Mouse (Mus musculus) c-Kit-positive CD71-positive TER-119-positive erythroid progenitor cells, embryonic 14.5 days (primary cell): ENCODE measurements at regions not wholly inside any gene's neighbourhood (a gene's known extent, or its start where the extent isn't known, plus 50 kb on each side); places are given as distances from the start of the nearest gene placed in this dataset.

Experiments used
- DNase-seq: peaks from one replicate; pipeline ENCODE4 v3.0.0-alpha.2; 2013; ENCODE audit warnings: low spot score

DNA sequence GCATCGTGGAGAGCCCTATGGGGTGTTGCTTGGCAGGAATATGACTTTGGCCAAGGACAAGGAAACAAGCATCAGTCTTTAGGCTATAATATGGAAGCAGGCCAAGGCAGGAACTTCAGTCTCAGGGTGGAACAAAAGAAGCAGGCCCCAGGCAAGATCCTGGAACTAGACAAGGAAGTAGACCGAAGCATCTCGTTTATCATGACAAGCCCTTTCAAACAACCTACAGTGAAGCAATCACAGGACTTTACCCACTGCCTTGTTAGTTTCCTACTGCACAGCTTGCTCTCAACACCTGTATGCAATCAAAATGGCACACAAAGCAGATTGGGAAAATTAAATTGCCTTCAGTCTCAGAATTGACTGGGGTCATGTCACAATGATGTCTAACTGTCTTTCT, 163.2 kb upstream of the Gulp1 start:
- DNase-seq: no peak

DNA sequence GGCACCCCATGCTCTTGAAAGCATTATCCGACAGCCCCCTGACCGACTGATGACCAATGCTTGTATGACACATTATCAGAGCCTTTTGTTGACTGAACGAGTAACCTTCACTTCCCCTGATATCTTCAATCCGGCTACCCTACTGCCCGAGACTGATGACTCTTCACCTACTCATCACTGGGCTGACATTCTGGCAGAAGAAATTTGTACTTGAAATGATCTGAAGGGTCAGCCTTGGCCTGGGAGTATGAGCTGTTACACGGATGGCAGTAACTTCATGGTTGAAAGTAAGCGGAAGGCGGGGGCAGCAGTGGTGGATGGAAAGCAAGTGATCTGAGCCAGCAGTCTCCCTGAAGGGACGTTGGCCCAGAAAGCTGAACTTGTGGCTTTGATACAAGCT, 159.2 kb upstream of the Gulp1 start:
- no peak for DNase-seq

DNA sequence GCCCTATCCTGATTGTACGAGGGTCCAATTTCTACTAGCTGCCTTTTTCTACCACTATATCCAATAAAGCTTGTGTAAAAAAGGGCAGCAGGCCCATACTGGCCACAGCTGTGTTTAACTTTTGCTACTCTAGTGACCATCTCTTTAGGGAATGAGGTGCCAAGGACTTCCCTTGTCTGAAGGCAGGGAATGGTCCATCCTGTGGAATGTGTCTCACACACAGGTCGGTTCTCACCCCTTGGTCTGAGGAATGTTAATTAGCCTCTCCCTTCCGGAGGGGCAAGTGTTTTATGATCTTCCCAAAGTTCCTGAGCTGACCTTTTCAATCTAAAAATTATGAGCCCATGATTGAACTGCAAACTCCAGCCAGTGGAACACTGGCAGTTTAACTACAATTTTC, 155.8 kb upstream of the Gulp1 start:
- DNase-seq: no peak

DNA sequence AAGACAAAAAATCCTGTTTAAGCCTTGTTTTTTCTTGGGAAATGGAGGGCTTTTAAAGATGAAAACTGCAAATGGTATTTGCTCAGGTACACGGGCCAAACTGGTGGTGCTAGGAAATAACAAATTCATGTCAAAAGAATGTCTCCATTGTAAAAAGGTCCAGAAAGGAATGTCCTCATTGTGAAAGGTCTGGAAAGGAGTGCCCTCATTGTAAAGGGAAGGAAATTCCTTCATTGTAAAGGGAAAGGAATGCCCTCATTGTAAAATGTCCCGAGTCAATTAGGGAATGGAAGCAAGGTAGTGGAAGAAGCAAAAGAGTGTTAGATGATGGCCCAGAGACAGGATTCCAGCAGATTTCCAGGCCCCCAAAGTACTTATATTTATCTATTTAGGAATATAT, 153.2 kb upstream of the Gulp1 start:
- no peak for DNase-seq

DNA sequence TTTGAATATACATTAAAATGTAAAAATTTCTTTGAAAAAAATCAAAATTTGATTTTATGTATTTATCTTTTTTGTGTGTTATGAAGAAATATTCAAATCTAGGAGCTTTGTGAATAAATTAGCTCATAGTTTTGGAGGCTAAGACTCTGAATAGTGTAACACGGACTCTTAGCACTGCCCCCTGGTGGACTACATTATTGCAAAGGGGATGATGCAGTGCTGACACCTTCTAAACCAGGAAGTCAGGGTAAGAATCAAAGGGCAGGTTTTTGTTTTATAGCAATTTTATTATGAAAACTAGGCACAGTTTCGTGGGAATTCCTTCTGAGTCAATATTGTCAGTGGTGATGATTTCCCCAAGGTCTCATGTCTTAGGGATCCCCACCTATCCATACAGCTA, 113.5 kb upstream of the Gulp1 start:
- peak; percentile 1 for DNase-seq
